Mouse (Mus musculus): ENCODE measurements around the gene Rep15. TPM values are rescaled to one million over a fixed set of nuclear protein-coding genes. Genes with fewer than 3 reads are reported as not detected.

The Rep15 gene
- polyA plus RNA-seq, 1 experiment from 2014 or later = 10.4 TPM

DNA sequence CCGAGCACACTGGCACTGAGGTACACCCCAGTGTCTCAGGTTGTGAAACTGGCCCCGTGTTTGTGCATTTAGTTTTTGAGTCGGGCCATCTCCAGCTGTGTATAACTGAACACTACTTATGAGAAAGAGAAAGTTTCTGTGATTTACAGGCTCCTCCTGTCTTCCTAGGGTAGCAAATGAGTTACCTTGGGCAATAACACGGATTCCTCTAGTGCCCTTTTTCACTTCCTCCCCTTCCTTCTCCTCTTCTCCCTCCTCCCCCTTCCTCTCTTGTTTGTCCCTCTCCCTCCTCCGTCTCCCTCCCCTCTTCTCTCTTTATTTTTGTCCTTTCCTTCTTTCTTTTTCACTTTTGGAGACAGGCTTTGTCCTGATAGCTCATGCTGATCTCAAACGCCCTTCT, 20.8 kb upstream of the Rep15 start:
- no peak overlapping the region for H3K9ac ChIP-seq (ENCODE audit: low read depth, low read length)
- WGBS = 82% methylated on average over 6 of the region's 6 CpGs
- H3K36me3 ChIP-seq (ENCODE audit: control insufficient read depth, insufficient read depth) = peaks cover 62% of the 10 kb centered on the region

DNA sequence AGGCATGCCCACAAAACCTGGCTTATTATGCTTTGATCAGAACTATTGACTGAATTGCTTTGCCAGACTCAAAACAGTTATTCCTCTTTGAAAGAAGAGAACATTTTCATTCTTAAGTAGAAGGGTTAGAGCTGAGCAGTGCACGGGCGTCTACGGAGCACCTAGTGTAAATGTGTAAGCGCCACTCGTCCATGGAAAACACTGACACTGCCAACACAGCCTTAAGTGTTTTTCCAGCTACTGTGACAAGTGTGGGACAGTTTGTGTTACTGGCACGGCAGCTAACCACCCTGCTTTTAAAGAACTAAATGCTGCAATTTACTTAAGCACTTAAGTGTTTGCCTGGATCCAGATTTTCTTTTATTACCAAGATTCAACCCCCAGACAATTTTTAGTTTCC, 20.4 kb upstream of the Rep15 start:
- no peaks in the 10 kb centered on the region for H3K9me3 ChIP-seq (ENCODE audit: control insufficient read depth)
- no peak overlapping the region for H3K4me2 ChIP-seq (replicated peaks; ENCODE audit: low read depth)
- no peak for TF ChIP-seq CTCF (IDR thresholded peaks at IDR 0.05; ENCODE audit: low read depth)
- peaks cover 62% of the 10 kb centered on the region for H3K36me3 ChIP-seq (ENCODE audit: control insufficient read depth, insufficient read depth)
- no peak overlapping the region for H3K4me3 ChIP-seq (ENCODE audit: low read depth, low read length)
- no peak for ATAC-seq
- H3K27ac ChIP-seq (ENCODE audit: low read depth, low read length) = no peak overlapping the region
- H3K4me1 ChIP-seq (replicated peaks; ENCODE audit: control insufficient read depth, insufficient read depth, low read length) = no peaks in the 10 kb centered on the region
- no peaks in the 10 kb centered on the region for H3K27me3 ChIP-seq (replicated peaks; ENCODE audit: control insufficient read depth, insufficient read depth, low read length)
- WGBS = 91% methylated on average over 6 of the region's 6 CpGs
- H3K9ac ChIP-seq (ENCODE audit: low read depth, low read length) = no peak overlapping the region

More for the DNA sequence above, 20.8 kb upstream of the Rep15 start:
- Histone ChIP-seq H3K27me3 (replicated peaks; ENCODE audit: control insufficient read depth, insufficient read depth, low read length) (no peaks in the 10 kb centered on the region), H3K4me3 (ENCODE audit: low read depth, low read length) (no peak overlapping the region), H3K4me2 (replicated peaks; ENCODE audit: low read depth) (no peak overlapping the region), H3K4me1 (replicated peaks; ENCODE audit: control insufficient read depth, insufficient read depth, low read length) (no peaks in the 10 kb centered on the region), H3K27ac (ENCODE audit: low read depth, low read length) (no peak overlapping the region), H3K9me3 (ENCODE audit: control insufficient read depth) (no peaks in the 10 kb centered on the region)
- no peak for ATAC-seq
- no peak for TF ChIP-seq CTCF (IDR thresholded peaks at IDR 0.05; ENCODE audit: low read depth)

DNA sequence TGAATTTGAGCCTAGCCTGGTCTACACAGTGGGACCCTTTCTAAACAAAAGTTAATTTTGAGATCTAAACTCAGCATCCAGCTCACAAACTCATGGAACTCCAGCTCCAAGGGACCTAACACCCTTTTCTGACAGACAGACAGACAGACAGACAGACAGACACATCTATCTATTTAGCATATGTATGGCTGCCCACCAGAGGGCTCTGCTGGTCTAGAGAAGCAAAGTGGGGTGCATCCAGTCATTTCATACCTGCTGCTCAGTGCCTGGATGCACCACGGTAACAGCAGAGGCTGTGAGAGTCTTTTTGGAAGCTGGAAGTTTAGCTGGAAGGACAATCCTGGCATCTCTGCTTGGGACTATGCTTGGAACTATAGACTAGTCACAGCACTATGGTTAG, 18.8 kb upstream of the Rep15 start:
- H3K9ac ChIP-seq (ENCODE audit: low read depth, low read length) = no peak overlapping the region
- H3K4me1 ChIP-seq (replicated peaks; ENCODE audit: control insufficient read depth, insufficient read depth, low read length) = no peaks in the 10 kb centered on the region
- no peak for ATAC-seq
- 78% methylated on average over 1 of the region's 1 CpGs for WGBS
- no peak overlapping the region for H3K4me2 ChIP-seq (replicated peaks; ENCODE audit: low read depth)
- no peaks in the 10 kb centered on the region for H3K27me3 ChIP-seq (replicated peaks; ENCODE audit: control insufficient read depth, insufficient read depth, low read length)
- peaks cover 61% of the 10 kb centered on the region for H3K36me3 ChIP-seq (ENCODE audit: control insufficient read depth, insufficient read depth)
- no peak overlapping the region for H3K27ac ChIP-seq (ENCODE audit: low read depth, low read length)
- peak; percentile 57 for TF ChIP-seq CTCF (IDR thresholded peaks at IDR 0.05; ENCODE audit: low read depth)
- no peaks in the 10 kb centered on the region for H3K9me3 ChIP-seq (ENCODE audit: control insufficient read depth)
- H3K4me3 ChIP-seq (ENCODE audit: low read depth, low read length) = no peak overlapping the region

DNA sequence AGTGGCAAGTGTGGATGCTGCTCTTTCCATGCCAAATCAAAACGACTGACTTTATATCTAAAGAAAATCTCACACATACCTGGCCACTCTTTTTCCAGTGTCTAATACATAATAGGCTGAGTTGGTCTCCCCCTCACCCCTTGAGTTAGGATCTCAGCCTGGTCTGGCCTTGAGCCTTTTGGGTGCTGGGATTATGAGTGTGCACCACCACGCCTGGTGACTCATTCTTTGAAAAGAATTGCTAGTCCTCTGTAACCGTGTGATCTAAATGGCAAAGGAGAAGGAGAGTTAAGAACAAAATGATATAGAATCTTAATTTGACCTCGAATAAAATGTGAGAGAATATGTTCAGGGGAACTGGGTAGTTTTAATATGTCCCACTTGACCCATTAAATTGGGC, 14.5 kb upstream of the Rep15 start:
- Histone ChIP-seq H3K9ac (ENCODE audit: low read depth, low read length) (no peak overlapping the region), H3K27ac (ENCODE audit: low read depth, low read length) (no peak overlapping the region), H3K9me3 (ENCODE audit: control insufficient read depth) (no peaks in the 10 kb centered on the region), H3K4me3 (ENCODE audit: low read depth, low read length) (no peak overlapping the region), H3K4me2 (replicated peaks; ENCODE audit: low read depth) (no peak overlapping the region), H3K4me1 (replicated peaks; ENCODE audit: control insufficient read depth, insufficient read depth, low read length) (no peaks in the 10 kb centered on the region), H3K36me3 (ENCODE audit: control insufficient read depth, insufficient read depth) (peaks cover 73% of the 10 kb centered on the region), H3K27me3 (replicated peaks; ENCODE audit: control insufficient read depth, insufficient read depth, low read length) (no peaks in the 10 kb centered on the region)
- TF ChIP-seq CTCF (IDR thresholded peaks at IDR 0.05; ENCODE audit: low read depth) = no peak
- no peak for ATAC-seq
- 89% methylated on average over 4 of the region's 4 CpGs for WGBS

DNA sequence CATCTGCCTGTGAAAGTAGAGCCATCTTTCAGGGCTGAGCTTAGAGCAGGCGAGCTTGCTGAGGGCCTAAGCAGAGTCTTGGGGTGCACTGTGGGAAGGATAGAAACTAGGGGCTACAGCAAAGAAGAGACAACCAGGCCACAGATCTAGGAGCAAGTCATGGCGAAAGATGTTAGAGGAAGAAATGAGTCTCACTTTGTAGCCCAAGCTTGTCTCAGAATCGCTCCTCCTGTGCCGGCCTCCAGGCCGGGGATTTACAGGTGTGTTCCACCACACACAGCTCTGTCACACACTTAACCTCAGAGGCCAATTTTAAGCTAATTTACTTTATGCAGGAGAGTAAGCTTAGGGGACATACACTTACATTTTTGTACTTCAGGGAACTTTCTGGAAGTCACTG, 14.0 kb upstream of the Rep15 start:
- H3K9ac ChIP-seq (ENCODE audit: low read depth, low read length) = no peak overlapping the region
- no peak for ATAC-seq
- 93% methylated on average over 5 of the region's 5 CpGs for WGBS
- no peaks in the 10 kb centered on the region for H3K9me3 ChIP-seq (ENCODE audit: control insufficient read depth)
- no peaks in the 10 kb centered on the region for H3K27me3 ChIP-seq (replicated peaks; ENCODE audit: control insufficient read depth, insufficient read depth, low read length)
- no peaks in the 10 kb centered on the region for H3K4me1 ChIP-seq (replicated peaks; ENCODE audit: control insufficient read depth, insufficient read depth, low read length)
- no peak overlapping the region for H3K4me3 ChIP-seq (ENCODE audit: low read depth, low read length)
- H3K36me3 ChIP-seq (ENCODE audit: control insufficient read depth, insufficient read depth) = peaks cover 75% of the 10 kb centered on the region
- no peak overlapping the region for H3K4me2 ChIP-seq (replicated peaks; ENCODE audit: low read depth)
- TF ChIP-seq CTCF (IDR thresholded peaks at IDR 0.05; ENCODE audit: low read depth) = no peak
- H3K27ac ChIP-seq (ENCODE audit: low read depth, low read length) = no peak overlapping the region

DNA sequence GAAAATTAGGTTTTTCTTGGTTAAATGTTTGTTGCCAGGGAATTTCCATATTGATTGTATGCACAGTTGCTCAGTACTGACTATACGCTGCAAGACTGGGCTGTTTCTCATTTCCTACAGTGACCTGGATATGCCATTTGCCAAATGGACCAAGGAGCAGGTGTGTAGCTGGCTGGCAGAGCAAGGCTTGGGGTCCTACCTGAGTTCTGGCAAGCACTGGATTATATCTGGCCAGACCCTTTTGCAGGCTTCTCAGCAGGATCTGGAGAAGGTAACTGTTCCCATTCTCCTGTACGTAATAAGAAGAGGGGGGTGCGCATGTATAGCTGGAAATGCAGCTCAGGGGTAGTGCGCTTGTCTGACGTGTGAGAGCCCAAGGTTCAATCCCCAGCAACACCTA, 11.2 kb upstream of the Rep15 start:
- ATAC-seq = no peak
- Histone ChIP-seq H3K27ac (ENCODE audit: low read depth, low read length) (no peak overlapping the region), H3K9ac (ENCODE audit: low read depth, low read length) (no peak overlapping the region), H3K9me3 (ENCODE audit: control insufficient read depth) (no peaks in the 10 kb centered on the region), H3K4me1 (replicated peaks; ENCODE audit: control insufficient read depth, insufficient read depth, low read length) (no peaks in the 10 kb centered on the region), H3K27me3 (replicated peaks; ENCODE audit: control insufficient read depth, insufficient read depth, low read length) (no peaks in the 10 kb centered on the region), H3K4me3 (ENCODE audit: low read depth, low read length) (no peak overlapping the region), H3K36me3 (ENCODE audit: control insufficient read depth, insufficient read depth) (peaks cover 60% of the 10 kb centered on the region), H3K4me2 (replicated peaks; ENCODE audit: low read depth) (no peak overlapping the region)
- TF ChIP-seq CTCF (IDR thresholded peaks at IDR 0.05; ENCODE audit: low read depth) = no peak
- 94% methylated on average over 5 of the region's 5 CpGs for WGBS
